Mouse (Mus musculus) hindbrain, embryonic 14.5 days (tissue): ENCODE data around the gene Pank3. TPM values are rescaled to one million over a fixed set of nuclear protein-coding genes. Genes with fewer than 3 reads are reported as not detected.
"Not testable (repeated sequence)": the region's sequence is repeated elsewhere in the genome, so short reads cannot be mapped to it uniquely, and the experiment has no call there.

Source experiments
- ATAC-seq: fragments of 200-750 bp; cut with Nextera tagmentation; 2 replicates; pipeline ENCODE4 v1.8.0; 2017; ENCODE audit warnings: moderate number of reproducible peaks, mild to moderate bottlenecking, moderate TSS enrichment, moderate library complexity; ENCODE audit not compliant: low FRiP score
- DNase-seq: peaks from one replicate; pipeline ENCODE4 v3.0.0-alpha.2; 2015; ENCODE audit warnings: low spot score
- H3K27ac ChIP-seq: fragments of 300-500 bp; sonication (generic); 2 replicates; pipeline ENCODE4 v1.5.1; 2014; ENCODE audit warnings: mild to moderate bottlenecking, moderate library complexity
- H3K27me3 ChIP-seq: fragments of 300-500 bp; sonication (generic); 2 replicates; pipeline ENCODE4 v1.6.1; 2014; ENCODE audit warnings: mild to moderate bottlenecking, low read length, mixed read lengths; ENCODE audit not compliant: control insufficient read depth, insufficient read depth
- H3K36me3 ChIP-seq: fragments of 300-500 bp; sonication (generic); replicated peaks from 2 replicates; pipeline ENCODE4 v1.6.1; 2014; ENCODE audit not compliant: control insufficient read depth, insufficient read depth
- H3K4me1 ChIP-seq: fragments of 300-500 bp; sonication (generic); replicated peaks from 2 replicates; pipeline ENCODE4 v1.6.1; 2014; ENCODE audit warnings: antibody characterized with exemption, low read length, mixed read lengths; ENCODE audit not compliant: control insufficient read depth, insufficient read depth
- H3K4me2 ChIP-seq: fragments of 300-500 bp; sonication (generic); replicated peaks from 2 replicates; pipeline ENCODE4 v1.6.1; 2014; ENCODE audit warnings: mild to moderate bottlenecking, moderate library complexity
- H3K4me3 ChIP-seq: fragments of 300-500 bp; sonication (generic); replicated peaks from 2 replicates; pipeline ENCODE4 v1.5.1; 2014; ENCODE audit warnings: mild to moderate bottlenecking, low read length
- H3K9ac ChIP-seq: fragments of 300-500 bp; sonication (generic); 2 replicates; pipeline ENCODE4 v1.6.1; 2014
- H3K9me3 ChIP-seq: fragments of 300-500 bp; sonication (generic); 2 replicates; pipeline ENCODE4 v1.6.1; 2016; ENCODE audit warnings: low read length; ENCODE audit not compliant: control insufficient read depth
- WGBS: fragments of 180-500 bp; shearing (Covaris S2); extraction: QIAGEN DNeasy Blood & Tissue Kit; methylation state at CpG from one replicate; pipeline ENCODE4 v1.1.7; 2014; 5-methylcytosine and 5-hydroxymethylcytosine counted together
- microRNA counts: library from miRNA; unstranded; fragments of <30 nt; microRNA quantifications from one replicate; lab custom pipeline; 2016
- microRNA-seq: library from miRNA; unstranded; fragments of <30 nt; microRNA quantifications from one replicate; pipeline ENCODE4, GENCODE M21; 2016
- polyA plus RNA-seq: library from polyadenylated mRNA; unstranded; fragments of >200 nt; fragmentation: Nextera tagmentation; extraction: Ambion mirVana; gene quantifications from 2 replicates; pipeline ENCODE4 v1.2.1, GENCODE M21; 2014

The Pank3 gene
- polyA plus RNA-seq, 1 experiment from 2014 or later: 36.3 TPM

GRCm38 (mm10) chr11:35833270-35833669 lies 64.0 kb downstream of the Pank3 start:
- H3K27me3 ChIP-seq: no peaks in the 10 kb centered on the region
- H3K4me2 ChIP-seq: peak overlapping the region; percentile 86
- no peak for DNase-seq
- no peak overlapping the region for H3K27ac ChIP-seq
- peak overlapping the region; percentile 84 for H3K4me3 ChIP-seq
- peaks cover 37% of the 10 kb centered on the region for H3K36me3 ChIP-seq
- H3K9me3 ChIP-seq: no peaks in the 10 kb centered on the region
- H3K9ac ChIP-seq: peak overlapping the region; percentile 78; the same call in 1 of the 2 replicates
- ATAC-seq: no peak
- H3K4me1 ChIP-seq: peaks cover 8% of the 10 kb centered on the region
- whole genome bisulfite sequencing: 90% methylated on average over 6 of the region's 6 CpGs

- ATAC-seq: peak; percentile 86
Observed at GRCm38 (mm10) chr11:35834022-35834760, 64.9 kb downstream of the Pank3 start, which contains the start of gene Rars. Rars (minus strand) TSS chr11:35834506.

GRCm38 (mm10) chr11:35837156-35838126 lies 68.2 kb downstream of the Pank3 start:
- peak overlapping the region; percentile 27; the same call in 1 of the 2 replicates for H3K4me3 ChIP-seq
- H3K4me2 ChIP-seq: peak overlapping the region; percentile 56
- 85% methylated on average over 5 of the region's 5 CpGs for WGBS

More at GRCm38 (mm10) chr11:35834022-35834760, 64.9 kb downstream of the Pank3 start, which contains the start of gene Rars:
- H3K4me2 ChIP-seq: peak within 1 kb of the TSS; percentile 86
- WGBS: 2% methylated on average over 46 of the region's 46 CpGs
- peak within 1 kb of the TSS; percentile 78 for H3K9ac ChIP-seq
- H3K4me3 ChIP-seq: peak within 1 kb of the TSS; percentile 84
- peaks cover 8% of the 10 kb centered on the region for H3K4me1 ChIP-seq
- H3K9me3 ChIP-seq: no peaks in the 10 kb centered on the region
- H3K27me3 ChIP-seq: no peaks in the 10 kb centered on the region
- no peak within 1 kb of the TSS for H3K27ac ChIP-seq
- peak; percentile 95 for DNase-seq
- H3K36me3 ChIP-seq: peaks cover 28% of the 10 kb centered on the region

GRCm38 (mm10) chr11:35838345-35839338 lies 69.4 kb downstream of the Pank3 start:
- H3K4me3 ChIP-seq: peak overlapping the region; percentile 27
- WGBS: 14% methylated on average over 28 of the region's 28 CpGs
- ATAC-seq (peak; percentile 78), DNase-seq (peak; percentile 74)
- H3K27ac ChIP-seq: peak overlapping the region; percentile 62
- H3K36me3 ChIP-seq: peaks cover 12% of the 10 kb centered on the region
- H3K4me2 ChIP-seq: peak overlapping the region; percentile 56
- H3K4me1 ChIP-seq: peaks cover 2% of the 10 kb centered on the region
- H3K9ac ChIP-seq: peak overlapping the region; percentile 48
- H3K9me3 ChIP-seq: no peaks in the 10 kb centered on the region
- H3K27me3 ChIP-seq: no peaks in the 10 kb centered on the region

More at GRCm38 (mm10) chr11:35837156-35838126, 68.2 kb downstream of the Pank3 start:
- ATAC-seq (no peak), DNase-seq (no peak)
- no peaks in the 10 kb centered on the region for H3K9me3 ChIP-seq
- H3K36me3 ChIP-seq: peaks cover 16% of the 10 kb centered on the region
- H3K9ac ChIP-seq: peak overlapping the region; percentile 48
- peaks cover 8% of the 10 kb centered on the region for H3K4me1 ChIP-seq
- no peaks in the 10 kb centered on the region for H3K27me3 ChIP-seq
- H3K27ac ChIP-seq: peak overlapping the region; percentile 62

- Histone ChIP-seq H3K27ac (no peak overlapping the region; the same call in 1 of the 2 replicates), H3K9ac (no peak overlapping the region), H3K4me3 (no peak overlapping the region), H3K27me3 (no peaks in the 10 kb centered on the region), H3K36me3 (peaks cover 12% of the 10 kb centered on the region), H3K4me1 (no peaks in the 10 kb centered on the region), H3K4me2 (no peak overlapping the region), H3K9me3 (no peaks in the 10 kb centered on the region)
- 84% methylated on average over 7 of the region's 7 CpGs for whole genome bisulfite sequencing
- DNase-seq: no peak
- no peak for ATAC-seq
Observed at GRCm38 (mm10) chr11:35840282-35840681, 71.0 kb downstream of the Pank3 start.

GRCm38 (mm10) chr11:35840806-35841205 lies 71.5 kb downstream of the Pank3 start:
- H3K9me3 ChIP-seq, ATAC-seq, H3K4me3 ChIP-seq, H3K27me3 ChIP-seq, H3K9ac ChIP-seq, DNase-seq, H3K4me1 ChIP-seq, H3K4me2 ChIP-seq, H3K27ac ChIP-seq: not testable (repeated sequence)
- 97% methylated on average over 4 of the region's 4 CpGs for WGBS
- peaks cover 12% of the 10 kb centered on the region for H3K36me3 ChIP-seq

MicroRNA genes within 50 kb of the gene (microRNA counts, 519-probe panel; counts per million panel counts)
- microRNA mmu-miR-103 (lab: Ali Mortazavi, UCI): 6,702 counts per million, percentile 89 among the panel's probes with 10 or more counts

Small RNA genes within 50 kb of the gene (microRNA-seq; reads per million reads assigned to microRNA genes)
- gene Mir103-1: 5.8 reads per million, percentile 24 among the genes with 10 or more reads in this experiment

Other genes starting within 250 kb of the Pank3 start
- gene Fbll1, start 29.4 kb downstream of the Pank3 start, polyA plus RNA-seq: 34.3 and 36.9 TPM in 2 replicates
- gene Rars, start 65.0 kb downstream of the Pank3 start, polyA plus RNA-seq: 72.1 and 75.3 TPM in 2 replicates
- gene Wwc1, start 211.0 kb downstream of the Pank3 start, polyA plus RNA-seq: 9.3 and 10.1 TPM in 2 replicates